Mouse (Mus musculus): ENCODE measurements around the gene Ubl7.

- TF ChIP-seq CTCF (IDR thresholded peaks at IDR 0.05; ENCODE audit: low read depth, low read length) = no peak
- no peak for TF ChIP-seq GATA1 (IDR thresholded peaks at IDR 0.05; ENCODE audit: borderline replicate concordance, low read length)
Measured at GRCm38 (mm10) chr9:57864336-57864735, 46.4 kb upstream of the Ubl7 start.
